Mouse (Mus musculus): ENCODE measurements around the gene Whamm.

Whamm gene

GRCm38 (mm10) chr7:81563506-81564015, 7.5 kb upstream of the Whamm start:
- no peak for DNase-seq (ENCODE audit: low spot score)

GRCm38 (mm10) chr7:81564766-81565165, 6.3 kb upstream of the Whamm start:
- DNase-seq (ENCODE audit: low spot score) = no peak

GRCm38 (mm10) chr7:81565381-81566055, 5.5 kb upstream of the Whamm start:
- DNase-seq (ENCODE audit: low spot score) = no peak

- DNase-seq (ENCODE audit: low spot score) = no peak
Measured at GRCm38 (mm10) chr7:81566332-81566731, 4.7 kb upstream of the Whamm start.

- no peak for DNase-seq (ENCODE audit: low spot score)
Measured at GRCm38 (mm10) chr7:81566892-81567291, 4.2 kb upstream of the Whamm start, which contains the start of gene Fsd2. Gene Fsd2 (minus strand): TSS chr7:81566944.

GRCm38 (mm10) chr7:81567396-81567795, 3.7 kb upstream of the Whamm start:
- no peak for DNase-seq (ENCODE audit: low spot score)

GRCm38 (mm10) chr7:81569851-81570250, 1.2 kb upstream of the Whamm start:
- no peak for DNase-seq (ENCODE audit: low spot score)

GRCm38 (mm10) chr7:81570271-81570670, 795 bp upstream of the Whamm start:
- no peak for DNase-seq (ENCODE audit: low spot score)

GRCm38 (mm10) chr7:81570752-81571107, 336 bp upstream of the Whamm start:
- DNase-seq (ENCODE audit: low spot score) = no peak

GRCm38 (mm10) chr7:81571941-81572441, 925 bp downstream of the Whamm start:
- no peak for DNase-seq (ENCODE audit: low spot score)

- DNase-seq (ENCODE audit: low spot score) = no peak
Measured at GRCm38 (mm10) chr7:81572610-81573268, 1.7 kb downstream of the Whamm start.

GRCm38 (mm10) chr7:81573397-81573796, 2.3 kb downstream of the Whamm start:
- no peak for DNase-seq (ENCODE audit: low spot score)

GRCm38 (mm10) chr7:81573821-81574220, 2.8 kb downstream of the Whamm start:
- DNase-seq (ENCODE audit: low spot score) = no peak

- no peak for DNase-seq (ENCODE audit: low spot score)
Measured at GRCm38 (mm10) chr7:81575606-81576005, 4.5 kb downstream of the Whamm start.

- no peak for DNase-seq (ENCODE audit: low spot score)
Measured at GRCm38 (mm10) chr7:81577872-81578271, 6.8 kb downstream of the Whamm start.

- no peak for DNase-seq (ENCODE audit: low spot score)
Measured at GRCm38 (mm10) chr7:81578413-81578812, 7.3 kb downstream of the Whamm start.

- no peak for DNase-seq (ENCODE audit: low spot score)
Measured at GRCm38 (mm10) chr7:81579312-81579711, 8.2 kb downstream of the Whamm start.

GRCm38 (mm10) chr7:81583512-81583911, 12.4 kb downstream of the Whamm start:
- DNase-seq (ENCODE audit: low spot score) = no peak

- no peak for DNase-seq (ENCODE audit: low spot score)
Measured at GRCm38 (mm10) chr7:81585326-81585725, 14.3 kb downstream of the Whamm start.

GRCm38 (mm10) chr7:81587238-81587637, 16.2 kb downstream of the Whamm start:
- DNase-seq (ENCODE audit: low spot score) = no peak

GRCm38 (mm10) chr7:81592686-81593085, 21.6 kb downstream of the Whamm start:
- no peak for DNase-seq (ENCODE audit: low spot score)

GRCm38 (mm10) chr7:81593387-81593786, 22.3 kb downstream of the Whamm start:
- DNase-seq (ENCODE audit: low spot score) = no peak

- DNase-seq (ENCODE audit: low spot score) = no peak
Measured at GRCm38 (mm10) chr7:81595056-81595455, 24.0 kb downstream of the Whamm start.
